Mouse (Mus musculus): ENCODE data around the gene Mlycd. TPM values are rescaled to one million over a fixed set of nuclear protein-coding genes. Genes with fewer than 3 reads are reported as not detected.

Mlycd gene
- total and polyA plus RNA-seq, 3 experiments, result 4.2 to 12.3 (median 5.1) TPM

- TF ChIP-seq RCOR1 (conservative IDR thresholded peaks at IDR 0.05; ENCODE audit: low read depth, low read length) (no peak), ETS1 (conservative IDR thresholded peaks at IDR 0.05; ENCODE audit: low read depth, low read length) (no peak), POLR2AphosphoS2 (IDR thresholded peaks at IDR 0.05; ENCODE audit: low read depth, low read length) (no peak)
Observed at GRCm38 (mm10) chr8:119428766-119429327, 34.2 kb downstream of the Mlycd start.

GRCm38 (mm10) chr8:119429552-119429951, 34.9 kb downstream of the Mlycd start:
- no peak for DNase-seq (ENCODE audit: extremely low read depth)
- no peaks in the 10 kb centered on the region for H3K36me3 ChIP-seq (replicated peaks in 1 of 2; ENCODE audit: control insufficient read depth in 1 of 2, insufficient read depth in 1 of 2, low read length in 1 of 2)
- no peaks in the 10 kb centered on the region for H3K9me3 ChIP-seq (replicated peaks; ENCODE audit: low read length)
- no peaks in the 10 kb centered on the region for H3K79me2 ChIP-seq (replicated peaks; ENCODE audit: control insufficient read depth, extremely low read depth, insufficient read depth, poor library complexity, severe bottlenecking)
- H3K4me3 ChIP-seq (replicated peaks in 1 of 3; ENCODE audit: low read depth in 2 of 3, low read length in 2 of 3, poor library complexity in 1 of 3), result no peak overlapping the region
- H3K27ac ChIP-seq (ENCODE audit: insufficient read depth, low read depth), result no peak overlapping the region
- H3K4me2 ChIP-seq (ENCODE audit: insufficient read depth, low read depth, poor library complexity, severe bottlenecking), result no peak overlapping the region
- peaks cover 35 to 52% of the 10 kb centered on the region in 2 experiments for H3K4me1 ChIP-seq (ENCODE audit: control insufficient read depth in 1 of 2, insufficient read depth in 2 of 2)
- TF ChIP-seq CTCF (conservative IDR thresholded peaks at IDR 0.05 in 1 of 2, IDR thresholded peaks at IDR 0.05 in 1 of 2; ENCODE audit: low read depth in 2 of 2, low read length in 2 of 2), result no peak
- no peak for TF ChIP-seq ZC3H11A (IDR thresholded peaks at IDR 0.05; ENCODE audit: low read depth, low read length)
- no peak for TF ChIP-seq USF2 (conservative IDR thresholded peaks at IDR 0.05; ENCODE audit: low read depth, low read length)
- TF ChIP-seq BHLHE40 (IDR thresholded peaks at IDR 0.05; ENCODE audit: low read depth, low read length), result no peak
- TF ChIP-seq ELF1 (IDR thresholded peaks at IDR 0.05; ENCODE audit: low read depth, low read length), result no peak
- TF ChIP-seq KAT2A (IDR thresholded peaks at IDR 0.05; ENCODE audit: insufficient replicate concordance, low read length), result no peak
- H3K9ac ChIP-seq (ENCODE audit: insufficient read depth, low read depth), result no peak overlapping the region
- in situ Hi-C loops (cut with MboI; ENCODE audit: low pct_ligation_motif_present, low pct_unique_long_range_greater_than_20kb, low sequenced_read_pairs) (no loop called here), dilution Hi-C loops (cut with MboI; ENCODE audit: extremely low pct_ligation_motif_present, extremely low pct_unique_long_range_greater_than_20kb, low sequenced_read_pairs) (no loop called here)
- no peaks in the 10 kb centered on the region for H3K27me3 ChIP-seq (replicated peaks)

More at GRCm38 (mm10) chr8:119428766-119429327, 34.2 kb downstream of the Mlycd start:
- H3K36me3 ChIP-seq (replicated peaks in 1 of 2; ENCODE audit: control insufficient read depth in 1 of 2, insufficient read depth in 1 of 2, low read length in 1 of 2), result no peaks in the 10 kb centered on the region
- H3K27me3 ChIP-seq (replicated peaks), result no peaks in the 10 kb centered on the region
- dilution Hi-C loops (cut with MboI; ENCODE audit: extremely low pct_ligation_motif_present, extremely low pct_unique_long_range_greater_than_20kb, low sequenced_read_pairs), result no loop called here
- no peak overlapping the region for H3K9ac ChIP-seq (ENCODE audit: insufficient read depth, low read depth)
- peaks cover 41 to 59% of the 10 kb centered on the region in 2 experiments for H3K4me1 ChIP-seq (ENCODE audit: control insufficient read depth in 1 of 2, insufficient read depth in 2 of 2)
- no peak overlapping the region for H3K4me2 ChIP-seq (ENCODE audit: insufficient read depth, low read depth, poor library complexity, severe bottlenecking)
- H3K27ac ChIP-seq (ENCODE audit: insufficient read depth, low read depth), result no peak overlapping the region
- H3K79me2 ChIP-seq (replicated peaks; ENCODE audit: control insufficient read depth, extremely low read depth, insufficient read depth, poor library complexity, severe bottlenecking), result no peaks in the 10 kb centered on the region
- in situ Hi-C loops (cut with MboI; ENCODE audit: low pct_ligation_motif_present, low pct_unique_long_range_greater_than_20kb, low sequenced_read_pairs), result no loop called here
- no peak for DNase-seq (ENCODE audit: extremely low read depth)
- H3K4me3 ChIP-seq (replicated peaks in 1 of 3; ENCODE audit: low read depth in 2 of 3, low read length in 2 of 3, poor library complexity in 1 of 3), result no peak overlapping the region
- H3K9me3 ChIP-seq (replicated peaks; ENCODE audit: low read length), result no peaks in the 10 kb centered on the region

DNA sequence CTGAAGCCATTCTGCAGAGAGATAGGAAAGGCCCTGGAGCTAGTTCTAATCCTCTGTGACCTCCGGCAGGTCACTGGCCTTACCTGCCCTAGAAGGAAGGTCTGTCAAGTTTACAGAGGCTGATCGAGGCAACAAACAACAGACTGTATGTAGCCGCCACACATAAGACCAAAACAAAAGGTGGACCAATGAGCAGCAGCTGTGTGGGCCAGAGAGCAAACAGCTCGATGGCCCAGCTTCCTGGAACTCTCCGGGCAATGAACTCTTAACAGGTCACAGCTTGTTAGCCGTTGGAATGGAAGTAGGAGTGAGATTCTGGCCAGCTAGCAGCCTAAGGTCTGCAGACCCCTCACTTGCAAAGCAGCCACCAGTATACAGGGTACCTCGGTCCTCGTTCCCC, 35.6 kb downstream of the Mlycd start:
- no peak for DNase-seq (ENCODE audit: extremely low read depth)
- dilution Hi-C loops (cut with MboI; ENCODE audit: extremely low pct_ligation_motif_present, extremely low pct_unique_long_range_greater_than_20kb, low sequenced_read_pairs) (no loop called here), in situ Hi-C loops (cut with MboI; ENCODE audit: low pct_ligation_motif_present, low pct_unique_long_range_greater_than_20kb, low sequenced_read_pairs) (no loop called here)
- H3K4me2 ChIP-seq (ENCODE audit: insufficient read depth, low read depth, poor library complexity, severe bottlenecking), result no peak overlapping the region
- H3K36me3 ChIP-seq (replicated peaks in 1 of 2; ENCODE audit: control insufficient read depth in 1 of 2, insufficient read depth in 1 of 2, low read length in 1 of 2), result no peaks in the 10 kb centered on the region
- no peak overlapping the region for H3K4me3 ChIP-seq (replicated peaks in 1 of 3; ENCODE audit: low read depth in 2 of 3, low read length in 2 of 3, poor library complexity in 1 of 3)
- H3K9ac ChIP-seq (ENCODE audit: insufficient read depth, low read depth), result no peak overlapping the region
- no peaks in the 10 kb centered on the region for H3K9me3 ChIP-seq (replicated peaks; ENCODE audit: low read length)
- H3K4me1 ChIP-seq (ENCODE audit: control insufficient read depth in 1 of 2, insufficient read depth in 2 of 2), result peaks cover 30 to 50% of the 10 kb centered on the region in 2 experiments
- H3K79me2 ChIP-seq (replicated peaks; ENCODE audit: control insufficient read depth, extremely low read depth, insufficient read depth, poor library complexity, severe bottlenecking), result no peaks in the 10 kb centered on the region
- H3K27ac ChIP-seq (ENCODE audit: insufficient read depth, low read depth), result no peak overlapping the region
- H3K27me3 ChIP-seq (replicated peaks), result no peaks in the 10 kb centered on the region
- TF ChIP-seq USF1 (IDR thresholded peaks at IDR 0.05; ENCODE audit: low read depth, low read length) (no peak), ZC3H11A (IDR thresholded peaks at IDR 0.05; ENCODE audit: low read depth, low read length) (no peak), KAT2A (IDR thresholded peaks at IDR 0.05; ENCODE audit: insufficient replicate concordance, low read length) (no peak), CHD2 (IDR thresholded peaks at IDR 0.05; ENCODE audit: low read length) (no peak), PAX5 (IDR thresholded peaks at IDR 0.05; ENCODE audit: low read length) (no peak), MXI1 (IDR thresholded peaks at IDR 0.05; ENCODE audit: low read depth, low read length) (no peak), EP300 (IDR thresholded peaks at IDR 0.05; ENCODE audit: low read length) (no peak), ELF1 (IDR thresholded peaks at IDR 0.05; ENCODE audit: low read depth, low read length) (no peak), IRF4 (IDR thresholded peaks at IDR 0.05; ENCODE audit: low read depth, low read length) (no peak), ZMIZ1 (IDR thresholded peaks at IDR 0.05; ENCODE audit: low read depth, low read length) (no peak), HCFC1 (IDR thresholded peaks at IDR 0.05; ENCODE audit: low read depth, low read length) (no peak), TCF12 (IDR thresholded peaks at IDR 0.05; ENCODE audit: low read depth, low read length) (no peak), RAD21 (IDR thresholded peaks at IDR 0.05; ENCODE audit: low read depth, low read length) (no peak), ZKSCAN1 (IDR thresholded peaks at IDR 0.05; ENCODE audit: borderline replicate concordance, low read depth, low read length) (no peak), MAZ (IDR thresholded peaks at IDR 0.05; ENCODE audit: low read depth, low read length) (no peak), BHLHE40 (IDR thresholded peaks at IDR 0.05; ENCODE audit: low read depth, low read length) (no peak), SIN3A (IDR thresholded peaks at IDR 0.05; ENCODE audit: low read length) (no peak)
